Mouse (Mus musculus) E14TG2a.4 (cell line): ENCODE data around the gene Nup62.

ENCODE experiments used
- H3K27me3 ChIP-seq: 2 replicates; pipeline ENCODE4 v1.6.1; 2014; ENCODE audit warnings: low read length, control low read depth; ENCODE audit not compliant: insufficient read depth
- H3K36me3 ChIP-seq: 2 replicates; pipeline ENCODE4 v1.6.1; 2014; ENCODE audit warnings: low read length, control low read depth; ENCODE audit not compliant: insufficient read depth
- H3K4me1 ChIP-seq: replicated peaks from 2 replicates; pipeline ENCODE4 v1.6.1; 2014; ENCODE audit warnings: low read depth, low read length, control low read depth
- H3K4me3 ChIP-seq: replicated peaks from 2 replicates; pipeline ENCODE4 v1.5.1; 2014; ENCODE audit warnings: mild to moderate bottlenecking, low read length
- H3K9me3 ChIP-seq: 2 replicates; pipeline ENCODE4 v1.6.1; 2014; ENCODE audit warnings: low read length, control low read depth
- CTCF ChIP-seq: conservative IDR thresholded peaks from 2 replicates; pipeline ENCODE4 v1.5.1; 2014; ENCODE audit warnings: low read length
- NANOG ChIP-seq: IDR thresholded peaks from 2 replicates; pipeline ENCODE4 v1.6.1; 2014; ENCODE audit warnings: borderline replicate concordance, low read length, mixed read lengths
- POU5F1 ChIP-seq: IDR thresholded peaks from 2 replicates; pipeline ENCODE4 v1.6.1; 2014; ENCODE audit warnings: low read length, borderline replicate concordance

Gene Nup62

DNA sequence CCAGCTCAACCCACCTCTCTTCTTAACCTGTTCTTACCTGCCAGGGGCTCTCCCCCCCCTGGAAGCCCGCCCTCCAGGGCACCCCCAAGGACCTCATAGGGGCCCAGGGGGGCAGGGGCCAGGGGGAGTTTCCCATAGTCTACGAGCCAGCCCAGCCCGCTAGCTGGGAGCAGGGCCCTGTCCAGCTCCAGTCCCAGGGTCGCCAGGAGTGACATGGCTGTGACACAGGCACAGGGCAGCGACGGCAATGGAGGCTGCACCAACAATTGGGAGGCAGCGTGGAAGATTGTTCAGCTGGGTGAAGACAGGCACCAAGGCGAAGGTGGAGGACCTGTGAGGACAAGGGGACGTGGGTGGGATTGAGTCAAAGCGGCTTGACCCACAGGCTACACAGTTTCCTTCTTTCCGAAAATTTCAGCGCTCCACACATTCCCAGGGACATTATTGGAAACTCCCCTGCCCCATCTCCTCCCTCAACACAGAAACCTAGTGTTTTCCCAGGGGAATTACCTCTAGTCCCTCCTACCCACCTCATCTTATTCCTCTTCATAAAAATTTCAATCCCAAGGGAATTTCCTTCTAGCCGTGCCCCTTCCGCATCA lies 835 bp upstream of the Nup62 start:
- Histone ChIP-seq H3K36me3 (peaks cover 50% of the 10 kb centered on the region), H3K4me3 (peak overlapping the region; percentile 96), H3K4me1 (peaks cover 51% of the 10 kb centered on the region), H3K27me3 (no peaks in the 10 kb centered on the region), H3K9me3 (no peaks in the 10 kb centered on the region)
- no peak for TF ChIP-seq CTCF
- no peak for TF ChIP-seq NANOG
- TF ChIP-seq POU5F1, result no peak

DNA sequence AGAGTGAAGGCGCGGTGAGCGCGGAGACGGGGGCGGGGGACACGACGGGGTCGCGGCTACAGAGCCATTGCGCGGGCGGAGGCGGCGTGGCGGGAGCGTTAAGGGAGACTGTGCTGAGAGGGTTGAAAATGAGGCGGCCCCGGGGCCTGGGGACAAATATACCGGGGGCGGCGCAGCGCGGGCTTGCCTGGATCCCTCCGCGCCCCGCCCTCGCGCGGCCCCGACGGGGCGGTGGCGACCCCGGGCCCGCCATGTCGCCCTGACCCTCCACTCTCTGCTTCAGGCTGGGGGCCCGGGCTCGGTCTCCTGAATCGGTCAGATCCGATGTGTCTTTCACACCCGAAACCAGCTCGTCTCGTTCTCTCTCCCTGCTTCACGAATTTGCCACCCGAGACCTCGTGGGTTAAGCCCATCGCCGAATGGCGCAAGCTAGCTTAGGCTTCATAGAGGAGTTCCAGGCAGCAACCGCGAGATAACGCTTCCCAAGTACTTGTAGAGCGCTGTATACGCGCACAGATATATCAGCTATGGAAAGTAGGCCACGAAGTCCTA lies 658 bp downstream of the Nup62 start, which contains the start of gene Atf5:
Atf5 (minus strand) TSS at position 189 of the 552 bp plus-strand sequence.
- H3K4me3 ChIP-seq, result peak within 1 kb of the TSS; percentile 96
- no peaks in the 10 kb centered on the region for H3K9me3 ChIP-seq
- TF ChIP-seq CTCF (no peak), NANOG (no peak), POU5F1 (no peak)
- peaks cover 59% of the 10 kb centered on the region for H3K36me3 ChIP-seq
- H3K27me3 ChIP-seq, result no peaks in the 10 kb centered on the region
- H3K4me1 ChIP-seq, result peaks cover 65% of the 10 kb centered on the region

DNA sequence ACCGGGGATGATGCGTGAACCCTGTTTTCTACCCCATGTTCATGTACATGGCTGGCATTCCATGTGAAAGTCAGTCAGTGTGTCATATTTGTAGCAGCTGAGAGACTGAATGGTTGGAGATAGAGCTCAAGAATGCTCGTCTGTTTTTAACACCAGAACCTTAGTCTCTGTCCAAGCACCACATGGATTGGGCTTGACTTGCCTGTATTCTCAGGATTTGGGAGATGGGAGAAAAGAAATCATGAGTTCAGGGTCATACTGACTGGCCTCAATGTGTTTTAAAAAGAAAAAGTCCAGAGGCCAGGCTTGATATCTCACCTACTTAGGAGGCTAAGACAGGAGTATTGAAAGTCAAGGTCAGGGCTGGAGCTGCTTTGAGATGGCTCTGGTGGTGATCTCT lies 1.6 kb downstream of the Nup62 start:
- Histone ChIP-seq H3K9me3 (no peaks in the 10 kb centered on the region), H3K27me3 (no peaks in the 10 kb centered on the region), H3K4me3 (peak overlapping the region; percentile 96), H3K36me3 (peaks cover 52% of the 10 kb centered on the region), H3K4me1 (peaks cover 66% of the 10 kb centered on the region)
- TF ChIP-seq NANOG, result no peak
- no peak for TF ChIP-seq CTCF
- no peak for TF ChIP-seq POU5F1

DNA sequence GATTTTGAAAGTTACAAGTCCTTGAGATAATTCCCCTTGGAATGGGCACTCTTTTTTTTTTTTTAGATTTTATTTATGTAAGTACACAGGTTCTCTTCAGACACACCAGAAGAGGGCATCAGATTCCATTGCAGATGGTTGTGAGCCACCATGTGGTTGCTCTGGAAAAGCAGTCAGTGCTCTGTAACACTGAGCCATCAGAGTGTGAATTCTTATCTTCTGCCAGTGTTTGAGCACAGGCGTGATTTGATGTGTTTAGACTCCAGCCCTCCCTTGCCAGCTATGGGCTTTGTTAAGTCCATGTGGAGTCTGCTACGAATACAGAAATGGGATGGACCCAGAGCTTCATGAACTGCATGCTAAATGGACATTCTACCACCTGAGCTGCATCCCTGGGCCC lies 2.3 kb downstream of the Nup62 start:
- peaks cover 56% of the 10 kb centered on the region for H3K36me3 ChIP-seq
- H3K9me3 ChIP-seq, result no peaks in the 10 kb centered on the region
- peak overlapping the region; percentile 96 for H3K4me3 ChIP-seq
- peaks cover 68% of the 10 kb centered on the region for H3K4me1 ChIP-seq
- H3K27me3 ChIP-seq, result no peaks in the 10 kb centered on the region
- TF ChIP-seq POU5F1 (no peak), NANOG (no peak), CTCF (no peak)

DNA sequence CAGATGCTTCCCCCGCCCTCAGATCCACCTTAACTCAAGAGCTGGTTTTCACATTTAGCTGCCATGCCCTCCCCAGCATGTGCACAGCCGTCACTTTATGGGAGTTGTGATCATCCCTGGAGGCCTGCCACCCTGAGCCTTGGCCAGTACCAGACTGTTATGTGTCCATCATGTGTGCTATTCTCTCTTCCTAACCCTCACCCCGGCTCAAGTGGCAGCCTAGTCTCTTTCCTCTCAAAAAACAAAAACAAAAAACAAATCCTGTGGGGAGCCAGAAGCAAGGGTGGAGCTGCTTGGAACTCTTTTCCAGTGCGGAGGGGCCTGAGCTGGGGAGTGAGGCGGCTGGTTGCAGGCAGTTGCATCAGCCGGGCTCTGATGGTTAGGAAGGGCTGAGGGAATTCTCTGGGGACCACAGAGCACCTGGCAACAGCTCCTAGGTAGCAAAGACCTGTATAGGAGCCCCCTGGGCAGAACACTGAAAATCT lies 2.9 kb downstream of the Nup62 start:
- Histone ChIP-seq H3K27me3 (no peaks in the 10 kb centered on the region), H3K4me1 (peaks cover 74% of the 10 kb centered on the region), H3K36me3 (peaks cover 59% of the 10 kb centered on the region), H3K9me3 (no peaks in the 10 kb centered on the region), H3K4me3 (peak overlapping the region; percentile 96)
- TF ChIP-seq NANOG (no peak), POU5F1 (no peak), CTCF (no peak)

DNA sequence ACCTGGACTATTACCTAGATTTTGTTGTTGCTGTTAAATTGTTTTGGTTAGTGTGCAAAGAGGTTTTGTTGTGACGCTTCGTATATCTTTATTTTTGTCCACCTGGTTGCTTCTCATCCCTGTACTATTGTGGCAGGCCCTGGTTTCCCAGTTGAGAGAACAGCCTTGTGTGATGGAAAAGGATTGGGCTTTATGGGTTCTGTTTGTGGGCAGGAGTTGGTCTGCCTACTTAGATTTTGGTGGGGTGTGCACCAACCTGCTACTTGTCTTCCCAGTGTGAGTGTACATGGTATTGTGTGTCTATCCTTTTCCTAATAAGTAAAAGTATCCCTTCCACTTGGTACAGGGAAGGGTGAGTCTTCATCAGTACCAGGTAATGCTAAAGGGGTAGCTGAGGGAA lies 3.5 kb downstream of the Nup62 start:
- TF ChIP-seq NANOG, result no peak
- TF ChIP-seq CTCF, result no peak
- no peak for TF ChIP-seq POU5F1
- peaks cover 80% of the 10 kb centered on the region for H3K4me1 ChIP-seq
- no peaks in the 10 kb centered on the region for H3K27me3 ChIP-seq
- H3K9me3 ChIP-seq, result no peaks in the 10 kb centered on the region
- H3K36me3 ChIP-seq, result peaks cover 62% of the 10 kb centered on the region
- peak overlapping the region; percentile 96 for H3K4me3 ChIP-seq

DNA sequence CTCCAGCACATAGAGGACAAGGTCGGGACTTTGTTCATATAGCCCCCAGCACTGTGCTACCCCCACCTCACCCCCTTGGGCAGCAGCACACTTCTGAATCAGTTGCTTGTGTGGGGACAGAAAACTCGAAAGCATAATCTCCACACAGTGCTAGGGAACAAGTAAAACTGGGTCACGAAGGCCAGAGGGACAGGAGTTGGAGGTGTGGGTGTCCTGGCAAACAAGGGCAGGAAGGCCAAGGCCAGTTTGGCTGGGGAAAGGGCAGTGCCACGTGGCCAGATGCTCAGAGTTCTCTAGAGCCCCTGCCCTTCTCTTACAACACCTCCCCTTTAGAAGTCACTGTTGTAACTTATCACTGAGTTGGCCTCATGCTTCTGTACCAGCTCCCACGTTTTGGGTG lies 4.0 kb downstream of the Nup62 start:
- Histone ChIP-seq H3K4me3 (peak overlapping the region; percentile 96), H3K9me3 (no peaks in the 10 kb centered on the region), H3K27me3 (no peaks in the 10 kb centered on the region), H3K4me1 (peaks cover 80% of the 10 kb centered on the region), H3K36me3 (peaks cover 66% of the 10 kb centered on the region)
- TF ChIP-seq CTCF (no peak), NANOG (no peak), POU5F1 (no peak)

DNA sequence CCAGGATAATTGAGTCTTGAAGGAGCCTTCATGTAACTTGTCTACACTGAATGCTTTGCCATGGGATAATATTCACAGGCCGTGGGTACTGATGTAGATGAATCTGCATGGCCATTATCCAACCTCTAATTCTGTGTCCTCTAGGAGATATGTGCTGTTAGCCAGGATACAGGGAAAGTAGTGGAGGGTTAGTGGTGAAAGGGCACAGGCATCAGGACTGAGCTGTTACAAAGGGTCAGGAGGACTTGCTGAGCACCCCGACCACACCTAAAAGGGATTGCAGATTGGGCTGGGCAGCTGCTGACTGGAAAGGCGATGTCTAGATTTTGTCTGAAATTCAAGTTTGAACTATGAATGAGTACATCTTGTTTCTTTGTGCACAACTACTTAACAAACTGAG lies 4.6 kb downstream of the Nup62 start:
- peaks cover 72% of the 10 kb centered on the region for H3K36me3 ChIP-seq
- H3K4me1 ChIP-seq, result peaks cover 81% of the 10 kb centered on the region
- H3K4me3 ChIP-seq, result peak overlapping the region; percentile 96
- no peaks in the 10 kb centered on the region for H3K27me3 ChIP-seq
- TF ChIP-seq CTCF (no peak), POU5F1 (no peak), NANOG (no peak)
- no peaks in the 10 kb centered on the region for H3K9me3 ChIP-seq
